Mouse (Mus musculus) liver, embryonic 15.5 days (tissue): ENCODE measurements around the gene Ift43. TPM values are rescaled to one million over a fixed set of nuclear protein-coding genes. Genes with fewer than 3 reads are reported as not detected.

Source experiments
- ATAC-seq: fragments of 200-750 bp; cut with Nextera tagmentation; 2 replicates; pipeline ENCODE4 v1.8.0; 2017; ENCODE audit warnings: moderate number of reproducible peaks, mild to moderate bottlenecking, moderate library complexity; ENCODE audit not compliant: insufficient read depth
- H3K27ac ChIP-seq: fragments of 300-500 bp; sonication (generic); replicated peaks from 2 replicates; pipeline ENCODE4 v1.5.1; 2015; ENCODE audit warnings: mild to moderate bottlenecking, inconsistent platforms
- H3K27me3 ChIP-seq: fragments of 300-500 bp; sonication (generic); 2 replicates; pipeline ENCODE4 v1.6.1; 2015; ENCODE audit warnings: mild to moderate bottlenecking, inconsistent platforms
- H3K36me3 ChIP-seq: fragments of 300-500 bp; sonication (generic); replicated peaks from 2 replicates; pipeline ENCODE4 v1.6.1; 2015; ENCODE audit warnings: moderate library complexity, mild to moderate bottlenecking, inconsistent platforms
- H3K4me1 ChIP-seq: fragments of 300-500 bp; sonication (generic); replicated peaks from 2 replicates; pipeline ENCODE4 v1.6.1; 2015; ENCODE audit warnings: inconsistent platforms
- H3K4me2 ChIP-seq: fragments of 300-500 bp; sonication (generic); 2 replicates; pipeline ENCODE4 v1.6.1; 2015; ENCODE audit warnings: moderate library complexity, mild to moderate bottlenecking, inconsistent platforms
- H3K4me3 ChIP-seq: fragments of 300-500 bp; sonication (generic); replicated peaks from 2 replicates; pipeline ENCODE4 v1.5.1; 2015; ENCODE audit warnings: mild to moderate bottlenecking, inconsistent platforms
- H3K9ac ChIP-seq: fragments of 300-500 bp; sonication (generic); 2 replicates; pipeline ENCODE4 v1.6.1; 2015; ENCODE audit warnings: moderate library complexity, mild to moderate bottlenecking, inconsistent platforms
- H3K9me3 ChIP-seq: fragments of 300-500 bp; sonication (generic); replicated peaks from 2 replicates; pipeline ENCODE4 v1.6.1; 2016; ENCODE audit warnings: inconsistent platforms
- WGBS: fragments of 180-500 bp; shearing (Covaris S2); methylation state at CpG from one replicate; pipeline ENCODE4 v1.1.7; 2015; ENCODE audit warnings: mixed read lengths; ENCODE audit not compliant: insufficient replicate concordance; 5-methylcytosine and 5-hydroxymethylcytosine counted together
- polyA plus RNA-seq: library from polyadenylated mRNA; unstranded; fragments of >200 nt; fragmentation: Nextera tagmentation; extraction: Ambion mirVana; gene quantifications from 2 replicates; pipeline ENCODE4 v1.2.1, GENCODE M21; 2015

Gene Ift43
- polyA plus RNA-seq, 1 experiment from 2014 or later = 7.3 TPM

- Histone ChIP-seq H3K4me2 (no peak overlapping the region), H3K36me3 (no peaks in the 10 kb centered on the region), H3K9ac (no peak overlapping the region), H3K27ac (no peak overlapping the region), H3K4me3 (no peak overlapping the region), H3K4me1 (no peaks in the 10 kb centered on the region), H3K27me3 (no peaks in the 10 kb centered on the region), H3K9me3 (no peaks in the 10 kb centered on the region)
- no peak for ATAC-seq
- 70% methylated on average over 12 of the region's 12 CpGs for WGBS
These were observed 92.0 kb downstream of the Ift43 start for GRCm38 (mm10) chr12:86174369-86174768.

- WGBS = 14% methylated on average over 12 of the region's 12 CpGs
- no peak for ATAC-seq
- no peaks in the 10 kb centered on the region for H3K36me3 ChIP-seq
- H3K27ac ChIP-seq = no peak overlapping the region
- no peaks in the 10 kb centered on the region for H3K9me3 ChIP-seq
- no peak overlapping the region for H3K4me3 ChIP-seq
- H3K27me3 ChIP-seq = no peaks in the 10 kb centered on the region
- H3K4me2 ChIP-seq = no peak overlapping the region
- no peaks in the 10 kb centered on the region for H3K4me1 ChIP-seq
- no peak overlapping the region for H3K9ac ChIP-seq
These were observed 93.2 kb downstream of the Ift43 start for GRCm38 (mm10) chr12:86175476-86175942.

DNA sequence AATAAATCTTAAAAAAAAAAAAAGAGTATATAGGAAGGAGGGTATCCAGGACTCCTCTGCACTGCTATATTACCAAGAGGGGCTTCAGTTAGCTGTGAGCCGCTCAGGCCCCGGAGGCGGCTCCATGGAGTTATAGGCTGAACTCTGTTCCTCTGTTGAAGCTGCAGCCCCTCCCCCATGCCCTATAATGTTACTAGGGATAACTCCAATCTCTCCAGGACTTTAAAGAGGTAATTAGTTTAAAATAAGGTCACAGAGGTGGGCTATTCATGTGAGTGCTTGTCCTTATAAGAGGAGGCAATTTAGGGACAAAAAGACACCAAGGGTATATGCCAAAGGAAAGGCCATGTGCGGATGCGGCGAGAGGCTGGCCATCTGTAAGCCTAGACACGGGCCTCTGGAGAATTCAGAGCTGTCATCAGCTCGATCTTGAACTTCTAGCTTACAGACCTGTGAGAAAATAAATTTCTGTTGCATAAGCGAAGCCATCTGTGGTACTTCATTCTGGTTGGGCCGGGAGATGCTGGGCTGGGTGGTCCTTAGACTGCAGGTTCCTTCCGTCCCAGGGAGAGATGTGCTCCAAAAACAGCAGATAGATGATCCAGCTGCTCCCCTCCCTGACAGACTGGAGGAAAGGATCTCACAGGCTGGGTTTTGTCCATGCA, 94.5 kb downstream of the Ift43 start:
- Histone ChIP-seq H3K4me3 (no peak overlapping the region), H3K36me3 (no peaks in the 10 kb centered on the region), H3K9me3 (no peaks in the 10 kb centered on the region), H3K27ac (no peak overlapping the region), H3K9ac (no peak overlapping the region), H3K4me1 (no peaks in the 10 kb centered on the region), H3K4me2 (no peak overlapping the region), H3K27me3 (no peaks in the 10 kb centered on the region)
- no peak for ATAC-seq
- WGBS = 71% methylated on average over 11 of the region's 11 CpGs

DNA sequence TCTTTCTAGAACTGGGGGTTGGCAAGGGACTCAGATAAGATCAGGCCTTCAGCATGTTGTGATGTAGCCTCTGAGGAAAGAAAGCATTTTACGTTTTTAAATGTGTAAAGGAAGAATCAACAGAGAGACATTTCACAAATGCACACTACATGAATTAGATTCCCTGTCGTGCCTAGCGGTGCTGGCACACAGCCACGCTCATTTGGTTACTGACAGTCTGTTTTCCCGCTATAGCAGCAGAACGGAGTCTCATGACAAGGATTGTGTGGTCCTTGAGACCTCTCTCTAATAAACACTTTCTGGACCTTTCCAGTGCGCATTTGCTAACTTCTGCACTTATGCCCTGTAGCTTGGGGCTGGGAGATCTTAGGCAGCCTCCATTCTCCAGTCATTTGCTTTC, 96.9 kb downstream of the Ift43 start:
- no peak for ATAC-seq
- Histone ChIP-seq H3K4me2 (no peak overlapping the region), H3K9me3 (no peaks in the 10 kb centered on the region), H3K27ac (no peak overlapping the region), H3K9ac (no peak overlapping the region), H3K4me3 (no peak overlapping the region), H3K4me1 (no peaks in the 10 kb centered on the region), H3K36me3 (no peaks in the 10 kb centered on the region), H3K27me3 (no peaks in the 10 kb centered on the region)
- WGBS = 78% methylated on average over 7 of the region's 7 CpGs

GRCm38 (mm10) chr12:86181320-86181751, 99.0 kb downstream of the Ift43 start:
- H3K27ac ChIP-seq = no peak overlapping the region
- H3K9me3 ChIP-seq = no peaks in the 10 kb centered on the region
- no peak overlapping the region for H3K4me2 ChIP-seq
- no peaks in the 10 kb centered on the region for H3K27me3 ChIP-seq
- H3K36me3 ChIP-seq = no peaks in the 10 kb centered on the region
- WGBS = 22% methylated on average over 8 of the region's 8 CpGs
- H3K4me3 ChIP-seq = no peak overlapping the region
- no peaks in the 10 kb centered on the region for H3K4me1 ChIP-seq
- no peak overlapping the region for H3K9ac ChIP-seq
- ATAC-seq = no peak

DNA sequence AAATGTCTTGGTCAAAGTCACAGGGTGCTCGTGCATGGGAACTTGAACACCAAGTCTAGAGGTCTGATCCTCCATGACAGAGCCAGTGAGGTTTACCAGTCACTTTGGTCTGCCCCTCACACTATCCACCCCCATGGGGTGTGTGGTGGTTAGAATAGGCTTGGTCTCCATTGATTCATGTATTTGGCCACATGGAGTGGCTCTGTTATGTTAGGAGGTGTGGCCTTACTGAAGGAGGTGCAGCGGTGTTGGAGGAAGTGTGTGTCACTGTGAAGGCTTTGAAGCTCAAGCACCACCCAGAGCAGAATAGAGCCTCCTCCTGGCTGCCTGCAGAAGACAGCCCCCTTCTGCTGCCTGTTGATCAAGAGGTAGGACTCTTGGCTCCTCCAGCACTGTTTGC, 99.5 kb downstream of the Ift43 start:
- H3K9ac ChIP-seq = no peak overlapping the region
- H3K4me3 ChIP-seq = no peak overlapping the region
- no peaks in the 10 kb centered on the region for H3K27me3 ChIP-seq
- WGBS = 35% methylated on average over 2 of the region's 2 CpGs
- H3K9me3 ChIP-seq = no peaks in the 10 kb centered on the region
- H3K4me1 ChIP-seq = no peaks in the 10 kb centered on the region
- no peak overlapping the region for H3K27ac ChIP-seq
- H3K36me3 ChIP-seq = no peaks in the 10 kb centered on the region
- no peak for ATAC-seq
- no peak overlapping the region for H3K4me2 ChIP-seq

- H3K27me3 ChIP-seq = no peaks in the 10 kb centered on the region
- H3K9ac ChIP-seq = no peak overlapping the region
- H3K36me3 ChIP-seq = no peaks in the 10 kb centered on the region
- H3K9me3 ChIP-seq = no peaks in the 10 kb centered on the region
- H3K4me1 ChIP-seq = no peaks in the 10 kb centered on the region
- no peak overlapping the region for H3K4me2 ChIP-seq
- no peak overlapping the region for H3K27ac ChIP-seq
- H3K4me3 ChIP-seq = no peak overlapping the region
- WGBS = 54% methylated on average over 1 of the region's 1 CpGs
- ATAC-seq = no peak
These were observed 100.1 kb downstream of the Ift43 start for GRCm38 (mm10) chr12:86182414-86182813.

DNA sequence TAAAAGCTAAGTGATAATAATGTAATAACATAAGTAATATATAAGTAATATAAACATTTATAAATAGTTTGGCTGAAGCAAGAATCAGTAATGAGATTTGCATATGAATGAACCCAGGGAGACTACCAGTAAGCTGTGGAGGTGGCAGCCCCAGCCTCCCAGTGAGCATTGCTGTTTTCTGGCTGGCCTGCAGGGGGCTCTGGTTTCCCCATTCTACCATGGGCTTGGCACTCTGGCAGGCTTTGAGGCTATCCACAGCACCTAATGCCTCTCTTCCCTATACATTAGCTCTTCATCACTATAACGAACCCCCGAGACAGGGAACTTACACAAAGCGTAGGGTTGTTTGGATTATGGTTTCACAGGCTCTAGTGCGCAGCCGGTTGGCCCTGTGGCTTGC, 105.8 kb downstream of the Ift43 start:
- ATAC-seq = no peak
- Histone ChIP-seq H3K4me3 (no peak overlapping the region), H3K4me2 (no peak overlapping the region), H3K9ac (no peak overlapping the region), H3K27me3 (no peaks in the 10 kb centered on the region), H3K4me1 (no peaks in the 10 kb centered on the region), H3K9me3 (no peaks in the 10 kb centered on the region), H3K27ac (no peak overlapping the region), H3K36me3 (no peaks in the 10 kb centered on the region)
- WGBS = 30% methylated on average over 5 of the region's 5 CpGs

DNA sequence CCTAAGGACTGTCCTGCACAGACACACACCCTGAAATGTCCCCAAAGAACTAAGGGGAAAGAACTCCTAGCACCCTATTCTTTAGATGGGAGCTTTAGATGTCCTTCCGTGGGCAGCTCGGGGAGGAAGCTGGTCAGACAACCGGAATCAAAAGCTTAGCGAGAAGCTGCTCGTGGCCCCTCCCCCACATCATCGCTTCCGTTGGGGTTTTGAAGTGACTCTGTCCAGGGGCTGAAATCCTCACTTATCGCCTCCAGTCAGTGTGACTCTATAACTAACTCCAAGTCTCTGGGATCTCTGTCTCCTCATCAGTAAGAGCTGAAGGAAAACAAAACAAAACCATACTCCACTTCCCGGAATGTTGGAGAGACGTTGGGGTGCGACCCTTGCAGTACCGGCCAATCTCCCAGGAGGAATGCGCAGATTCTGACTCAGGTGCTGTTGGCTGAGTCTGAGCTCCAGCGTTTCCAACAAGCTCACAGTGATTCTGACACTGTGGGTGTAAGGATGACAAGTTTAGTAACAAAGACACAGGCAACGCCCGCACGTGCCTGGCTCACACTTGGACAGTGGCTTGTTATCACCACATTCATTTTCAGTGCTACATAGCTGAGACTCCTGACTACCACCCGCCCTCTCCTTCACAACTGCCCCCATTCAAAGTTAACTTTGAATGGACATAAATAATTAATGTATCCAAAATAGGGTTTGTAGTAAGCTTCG, 107.4 kb downstream of the Ift43 start:
- Histone ChIP-seq H3K36me3 (no peaks in the 10 kb centered on the region), H3K4me3 (no peak overlapping the region), H3K27me3 (no peaks in the 10 kb centered on the region), H3K4me1 (no peaks in the 10 kb centered on the region), H3K4me2 (no peak overlapping the region), H3K9ac (no peak overlapping the region), H3K27ac (no peak overlapping the region), H3K9me3 (no peaks in the 10 kb centered on the region)
- ATAC-seq = no peak
- WGBS = 12% methylated on average over 19 of the region's 19 CpGs

DNA sequence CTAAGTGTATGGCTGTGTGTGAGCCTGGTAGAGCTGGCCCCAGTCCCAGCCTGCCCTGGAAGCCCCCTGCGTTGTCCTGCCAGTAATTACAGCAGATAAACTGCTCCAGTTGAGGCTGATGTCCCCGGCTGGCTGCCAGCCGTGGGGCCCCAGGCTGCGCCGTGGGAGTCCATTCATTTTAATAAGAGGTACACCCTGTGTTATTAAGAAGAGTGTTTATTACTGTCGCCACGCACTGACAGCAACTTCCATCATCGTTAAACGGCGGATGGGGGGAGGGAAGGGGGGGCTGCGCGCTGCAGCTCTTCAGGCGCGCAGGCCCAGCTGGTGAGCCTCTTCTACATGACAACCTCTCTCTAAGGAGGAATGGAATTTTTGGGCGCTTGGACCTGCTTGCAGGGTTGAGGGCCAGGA, 109.7 kb downstream of the Ift43 start:
- no peaks in the 10 kb centered on the region for H3K4me1 ChIP-seq
- H3K4me2 ChIP-seq = no peak overlapping the region
- WGBS = 64% methylated on average over 15 of the region's 15 CpGs
- H3K27me3 ChIP-seq = no peaks in the 10 kb centered on the region
- no peak overlapping the region for H3K4me3 ChIP-seq
- ATAC-seq = no peak
- no peak overlapping the region for H3K9ac ChIP-seq
- H3K36me3 ChIP-seq = no peaks in the 10 kb centered on the region
- H3K9me3 ChIP-seq = no peaks in the 10 kb centered on the region
- no peak overlapping the region for H3K27ac ChIP-seq

DNA sequence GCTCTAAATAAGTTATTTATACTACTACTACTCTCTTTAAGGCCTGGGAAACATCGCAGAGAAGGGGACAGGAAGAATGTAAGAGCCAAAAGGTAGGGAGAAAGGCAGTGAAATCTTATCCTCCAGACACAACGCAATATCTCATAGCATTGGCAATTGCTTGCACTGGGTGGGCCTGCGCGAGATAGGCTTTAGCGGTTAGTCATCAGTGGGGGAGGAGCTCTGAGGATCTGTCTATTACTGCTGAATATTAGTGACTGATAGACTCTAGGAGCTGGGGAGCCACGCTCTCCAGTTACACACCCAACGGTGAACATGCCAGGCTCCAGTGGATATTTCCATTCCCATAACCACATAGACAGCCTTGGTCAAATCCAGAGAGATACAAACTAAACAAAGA, 114.6 kb downstream of the Ift43 start:
- Histone ChIP-seq H3K36me3 (no peaks in the 10 kb centered on the region), H3K27me3 (no peaks in the 10 kb centered on the region), H3K9me3 (no peaks in the 10 kb centered on the region), H3K4me1 (no peaks in the 10 kb centered on the region), H3K4me2 (no peak overlapping the region), H3K4me3 (no peak overlapping the region), H3K9ac (no peak overlapping the region), H3K27ac (no peak overlapping the region)
- ATAC-seq = no peak
- WGBS = 63% methylated on average over 7 of the region's 7 CpGs
